Mouse (Mus musculus) kidney, adult 2 months (tissue): ENCODE measurements at regions not wholly inside any gene's neighbourhood (a gene's known extent, or its start where the extent isn't known, plus 50 kb on each side); places are given as distances from the start of the nearest gene placed in this dataset.

Source experiments
- CTCF ChIP-seq: fragments of 200-500 bp; conservative IDR thresholded peaks from 2 replicates; pipeline ENCODE4 v1.5.1; 2011; ENCODE audit warnings: low read depth, mild to moderate bottlenecking, control low read depth, low read length, moderate library complexity, mixed read lengths; ENCODE audit not compliant: insufficient read depth, insufficient read length
- POLR2A ChIP-seq: fragments of 200-500 bp; IDR thresholded peaks from one replicate; pipeline ENCODE4 v1.6.1; 2011; ENCODE audit warnings: low read depth, low read length, control low read depth

- no peak for TF ChIP-seq CTCF
- TF ChIP-seq POLR2A, result no peak
Measured at GRCm38 (mm10) chr3:149424306-149424705, 434.0 kb upstream of the Adgrl2 start.
